Mouse (Mus musculus): ENCODE measurements around the gene Tmem33.

- no peak for TF ChIP-seq POLR2A (IDR thresholded peaks at IDR 0.05; ENCODE audit: borderline replicate concordance, extremely low read depth, low read depth, low read length)
- no peak for TF ChIP-seq CTCF (IDR thresholded peaks at IDR 0.05; ENCODE audit: insufficient read depth, low read length)
These were observed 36.8 kb upstream of the Tmem33 start for GRCm38 (mm10) chr5:67223391-67224121.
